Mouse (Mus musculus) C2C12 (cell line): ENCODE data around the gene Taf1c. TPM values are rescaled to one million over a fixed set of nuclear protein-coding genes. Genes with fewer than 3 reads are reported as not detected.

Source experiments
- H3K27me3 ChIP-seq: one replicate; pipeline ENCODE4 v1.6.1; 2011; ENCODE audit not compliant: control insufficient read depth, insufficient read depth, insufficient read length
- H3K36me3 ChIP-seq: one replicate; pipeline ENCODE4 v1.6.1; 2011; ENCODE audit not compliant: control insufficient read depth, insufficient read depth
- H3K4me3 ChIP-seq: one replicate; pipeline ENCODE4 v1.5.1; 2011; ENCODE audit warnings: mild to moderate bottlenecking, control low read depth; ENCODE audit not compliant: poor library complexity, insufficient read depth, severe bottlenecking
- H3K79me2 ChIP-seq: one replicate; pipeline ENCODE4 v1.6.1; 2011; ENCODE audit not compliant: control insufficient read depth, insufficient read depth
- H3K79me3 ChIP-seq: one replicate; pipeline ENCODE4 v1.6.1; 2011; ENCODE audit warnings: low read depth, control low read depth
- H3ac ChIP-seq: one replicate; pipeline ENCODE3; 2011; ENCODE audit warnings: low read depth; ENCODE audit not compliant: control insufficient read depth, insufficient read length
- CEBPB ChIP-seq: IDR thresholded peaks from one replicate; pipeline ENCODE4 v1.6.1; 2011; ENCODE audit warnings: low read depth, mild to moderate bottlenecking, control low read depth, moderate library complexity
- CTCF ChIP-seq: IDR thresholded peaks from one replicate; pipeline ENCODE4 v1.5.1; 2011; ENCODE audit not compliant: control insufficient read depth, insufficient read depth, insufficient read length
- FOSL1 ChIP-seq: IDR thresholded peaks from one replicate; pipeline ENCODE4 v1.8.0; 2011; ENCODE audit warnings: mild to moderate bottlenecking, low read length; ENCODE audit not compliant: poor library complexity, insufficient read depth, severe bottlenecking
- MAX ChIP-seq: IDR thresholded peaks from one replicate; pipeline ENCODE4 v1.6.1; 2011; ENCODE audit warnings: mild to moderate bottlenecking, control low read depth
- MYOD1 ChIP-seq: IDR thresholded peaks from one replicate; pipeline ENCODE4 v1.6.1; 2011; ENCODE audit warnings: low read depth; ENCODE audit not compliant: control insufficient read depth, insufficient read length
- MYOG ChIP-seq: IDR thresholded peaks from one replicate; pipeline ENCODE4 v1.6.1; 2011; ENCODE audit not compliant: control insufficient read depth, insufficient read length; ENCODE audit errors: extremely low read depth
- USF1 ChIP-seq: IDR thresholded peaks from one replicate; pipeline ENCODE4 v1.6.1; 2011; ENCODE audit warnings: low read depth, mild to moderate bottlenecking, control low read depth, moderate library complexity
- polyA plus RNA-seq: library from polyadenylated mRNA; unstranded; fragments of >200 nt; fragmentation: generic; extraction: Trizol; gene quantifications from one replicate; pipeline ENCODE4 v1.2.1, GENCODE M21; 2012; ENCODE audit warnings: missing spikeins

Gene Taf1c
- polyA plus RNA-seq, 1 experiment: 8.1 TPM

DNA sequence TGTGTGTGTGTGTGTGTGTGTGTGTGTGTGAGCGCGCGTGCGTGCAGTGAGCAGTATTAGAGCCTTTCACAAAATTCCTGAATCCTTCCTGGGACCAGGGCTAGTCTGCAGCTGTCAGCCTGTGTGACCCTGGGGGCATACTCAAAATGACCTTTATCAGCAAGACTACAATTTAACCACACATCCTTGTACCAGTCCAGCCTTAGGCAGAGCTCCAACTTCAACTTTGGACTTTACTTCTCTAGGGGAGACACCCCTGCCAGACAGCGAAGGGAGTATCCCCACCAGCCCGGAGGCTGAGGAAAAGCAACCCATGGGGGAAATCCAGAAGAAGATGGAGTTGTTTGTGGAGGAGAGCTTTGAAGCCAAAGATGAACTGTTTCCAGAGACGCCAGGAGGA is 13.6 kb downstream of the Taf1c start:
- Histone ChIP-seq H3K27me3 (peaks cover 6% of the 10 kb centered on the region), H3K36me3 (no peaks in the 10 kb centered on the region), H3K4me3 (no peak overlapping the region), H3K79me3 (no peaks in the 10 kb centered on the region), H3K79me2 (no peaks in the 10 kb centered on the region), H3ac (no peak overlapping the region)
- TF ChIP-seq USF1 (no peak), CEBPB (no peak), MYOG (no peak), MAX (no peak), FOSL1 (no peak), CTCF (no peak), MYOD1 (no peak)

DNA sequence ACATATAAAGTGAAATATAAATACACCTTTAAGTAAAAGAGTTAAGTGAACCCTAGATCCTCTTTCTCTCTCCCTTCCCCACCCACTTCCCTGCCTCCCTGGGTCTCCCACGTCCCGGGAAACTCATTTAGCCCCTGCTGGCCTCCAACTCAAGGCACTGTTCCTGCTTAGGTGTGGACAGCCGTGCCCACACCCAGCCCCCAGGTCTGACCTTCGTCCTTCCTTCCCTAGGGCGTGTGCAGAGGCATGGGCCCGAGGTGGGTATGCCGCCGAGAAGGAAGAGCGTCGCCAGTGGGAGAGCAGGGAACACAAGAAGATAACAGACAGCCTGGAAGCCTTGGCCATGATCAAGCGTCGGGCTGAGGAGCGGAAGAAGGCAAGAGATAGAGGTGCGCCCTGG is 14.7 kb downstream of the Taf1c start:
- Histone ChIP-seq H3K27me3 (peaks cover 6% of the 10 kb centered on the region), H3K79me2 (no peaks in the 10 kb centered on the region), H3K79me3 (no peaks in the 10 kb centered on the region), H3ac (no peak overlapping the region), H3K36me3 (no peaks in the 10 kb centered on the region), H3K4me3 (no peak overlapping the region)
- TF ChIP-seq CEBPB: no peak
- TF ChIP-seq CTCF: no peak
- TF ChIP-seq MYOG: no peak
- TF ChIP-seq MYOD1: no peak
- no peak for TF ChIP-seq MAX

DNA sequence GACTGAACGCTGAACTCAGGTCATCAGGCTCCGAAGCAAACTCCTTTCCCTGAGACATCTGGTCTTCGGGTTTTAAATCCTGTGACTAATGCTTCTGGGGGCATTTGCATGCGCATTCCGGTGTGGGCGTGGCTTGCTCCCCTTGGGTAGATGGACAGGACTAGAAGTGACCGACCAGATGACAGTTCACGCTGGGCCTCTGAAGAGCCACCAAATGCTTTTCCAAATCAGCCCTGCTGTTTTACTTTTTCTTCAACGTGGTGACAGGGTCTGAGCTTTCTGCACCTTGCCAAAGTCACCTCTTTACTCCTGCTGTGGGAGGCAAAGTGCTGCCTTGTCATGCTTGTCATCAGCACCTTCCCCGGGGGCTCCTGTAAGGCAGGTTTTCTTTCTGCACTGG is 16.2 kb downstream of the Taf1c start:
- no peak overlapping the region for H3K4me3 ChIP-seq
- no peaks in the 10 kb centered on the region for H3K79me3 ChIP-seq
- H3K36me3 ChIP-seq: no peaks in the 10 kb centered on the region
- TF ChIP-seq USF1 (no peak), MYOG (no peak), CTCF (no peak), CEBPB (no peak), MAX (no peak), FOSL1 (no peak), MYOD1 (no peak)
- H3K79me2 ChIP-seq: no peaks in the 10 kb centered on the region
- H3ac ChIP-seq: no peak overlapping the region
- peaks cover 6% of the 10 kb centered on the region for H3K27me3 ChIP-seq

DNA sequence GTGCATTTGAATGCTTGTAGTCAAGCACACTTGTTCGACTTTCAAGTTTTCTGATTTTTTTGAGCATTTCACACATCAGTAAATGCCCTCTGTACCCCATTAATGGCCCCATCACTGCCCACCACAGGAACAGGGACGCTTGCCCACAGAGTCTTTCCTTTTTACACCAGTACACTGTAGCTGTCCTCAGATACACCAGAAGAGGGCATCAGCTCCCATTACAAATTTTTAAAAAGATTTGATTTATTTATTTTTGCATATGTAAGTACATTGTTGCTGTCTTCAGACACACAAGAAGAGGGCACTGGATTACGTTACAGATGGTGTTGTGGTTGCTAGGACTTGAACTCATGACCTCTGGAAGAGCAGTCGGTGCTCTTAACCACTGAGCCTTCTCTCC is 16.7 kb downstream of the Taf1c start:
- Histone ChIP-seq H3ac (no peak overlapping the region), H3K79me3 (no peaks in the 10 kb centered on the region), H3K79me2 (no peaks in the 10 kb centered on the region), H3K27me3 (peaks cover 6% of the 10 kb centered on the region), H3K36me3 (no peaks in the 10 kb centered on the region), H3K4me3 (no peak overlapping the region)
- TF ChIP-seq FOSL1 (no peak), USF1 (no peak), CTCF (no peak), CEBPB (no peak), MAX (no peak), MYOD1 (no peak), MYOG (no peak)

DNA sequence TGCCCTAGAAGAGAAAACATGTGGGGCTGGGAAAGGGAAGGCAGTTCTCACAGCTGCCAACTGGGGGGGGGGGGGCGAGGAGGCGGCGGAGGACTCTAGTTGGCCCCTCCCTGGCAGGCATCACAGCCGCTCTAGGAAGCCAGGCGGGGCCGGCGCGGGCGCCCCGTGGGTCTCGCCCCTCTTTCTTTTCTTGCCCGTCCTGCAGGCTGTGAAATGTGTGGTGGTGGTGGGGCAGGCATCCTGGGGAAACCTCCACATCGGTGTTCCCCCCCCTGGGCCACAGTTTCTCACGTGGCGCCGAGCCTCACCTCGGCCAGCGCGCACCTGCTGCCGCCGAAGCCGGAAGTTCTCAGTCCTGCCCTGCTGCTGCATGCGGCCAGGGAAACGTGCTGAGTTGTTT is 19.1 kb downstream of the Taf1c start:
- no peaks in the 10 kb centered on the region for H3K79me2 ChIP-seq
- TF ChIP-seq MYOD1 (no peak), USF1 (no peak), MYOG (no peak), CEBPB (no peak), CTCF (no peak), MAX (no peak), FOSL1 (no peak)
- no peak overlapping the region for H3K4me3 ChIP-seq

DNA sequence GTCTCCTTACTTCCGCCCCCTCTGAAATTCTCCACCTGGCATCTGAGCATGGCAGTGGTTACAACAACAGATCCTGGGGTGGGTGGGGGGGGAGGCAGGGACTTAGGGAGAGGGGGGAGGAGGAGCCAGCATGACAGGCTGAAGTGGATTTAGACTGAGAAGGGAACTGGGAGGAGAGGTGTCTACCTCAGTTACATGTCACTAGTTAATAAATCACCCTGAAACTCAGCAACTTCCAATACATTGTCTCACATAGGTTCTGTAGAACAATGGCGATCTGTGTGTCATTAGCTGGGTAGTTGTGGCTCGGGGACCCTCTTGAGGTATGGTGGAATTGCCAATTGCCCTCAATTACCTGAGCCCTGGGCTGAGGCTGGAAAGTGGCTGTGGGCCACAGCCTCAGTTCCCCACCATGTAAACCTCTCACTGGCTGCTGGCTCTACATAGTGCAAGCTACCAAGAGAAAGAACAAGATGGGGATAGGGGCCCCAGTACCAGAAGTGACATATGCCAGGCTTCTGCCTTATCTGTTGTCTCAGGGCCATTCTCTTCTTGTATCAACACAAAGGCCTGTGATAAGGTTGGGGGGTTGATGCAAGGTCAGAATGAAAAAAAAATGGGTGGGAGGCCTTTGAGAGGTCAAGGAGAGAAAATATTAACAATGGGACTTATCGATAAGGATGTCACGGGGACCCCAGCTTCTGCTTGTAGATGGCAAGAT is 24.4 kb downstream of the Taf1c start:
- Histone ChIP-seq H3K27me3 (peaks cover 66% of the 10 kb centered on the region), H3K4me3 (no peak overlapping the region), H3K79me3 (no peaks in the 10 kb centered on the region), H3ac (no peak overlapping the region), H3K79me2 (no peaks in the 10 kb centered on the region), H3K36me3 (no peaks in the 10 kb centered on the region)
- TF ChIP-seq MYOD1: no peak
- TF ChIP-seq FOSL1: no peak
- no peak for TF ChIP-seq MYOG
- TF ChIP-seq MAX: no peak
- TF ChIP-seq CTCF: no peak
- TF ChIP-seq USF1: no peak
- TF ChIP-seq CEBPB: no peak

More for the DNA sequence above, 19.1 kb downstream of the Taf1c start:
- no peak overlapping the region for H3ac ChIP-seq
- H3K79me3 ChIP-seq: no peaks in the 10 kb centered on the region
- H3K36me3 ChIP-seq: no peaks in the 10 kb centered on the region
- H3K27me3 ChIP-seq: peaks cover 23% of the 10 kb centered on the region
